ENCODE assay signal across 9 mouse cellular contexts in genomic region chr17:54191526-54192230, GRCm38 (mm10).
DNase-seq lines count a peak whose midpoint lies in the region; ATAC-seq lines count a peak whose summit lies in the region.
"Had no signal": no experiment of that assay in that cellular context is flagged by ENCODE, and none has a peak within 500 bp of the region (broad histone marks: within the 10 kb centered on the region; RNA-seq: fewer than 3 reads in every experiment).

No protein-coding gene starts in this region.

- no peak overlapping the region for H3K4me2 ChIP-seq in heart, embryonic 11.5 days
- H3K4me2 ChIP-seq in forebrain, embryonic 15.5 days (replicated peaks) = no peak overlapping the region

- no peaks in the 10 kb centered on the region for H3K4me1 ChIP-seq in heart, embryonic 11.5 days (ENCODE audit: control insufficient read depth, insufficient read depth, low read length)
- peaks cover 6% of the 10 kb centered on the region; the same call in 1 of the 2 replicates for H3K4me1 ChIP-seq in forebrain, embryonic 15.5 days

- no peak for DNase-seq in heart, postnatal 25 days (ENCODE audit: low spot score)
- DNase-seq in adipocyte (ENCODE audit: low spot score) = peak; percentile 40
- peak; percentile 5 to 9 for DNase-seq in layer of hippocampus, postnatal 36 days
- no peak for DNase-seq in Muller cell, postnatal 12 days (ENCODE audit: inconsistent ontology term)

- no peak overlapping the region for H3K4me3 ChIP-seq in heart, embryonic 11.5 days (ENCODE audit: low read depth, low read length)
- no peak overlapping the region for H3K4me3 ChIP-seq in forebrain, embryonic 15.5 days

- no peaks in the 10 kb centered on the region for H3K27me3 ChIP-seq in heart, embryonic 11.5 days (ENCODE audit: control insufficient read depth, insufficient read depth, low read length)
- H3K27me3 ChIP-seq in forebrain, embryonic 15.5 days = no peaks in the 10 kb centered on the region
- H3K27me3 ChIP-seq: Patski had no signal

- ATAC-seq in heart, embryonic 11.5 days (replicated peaks; ENCODE audit: insufficient number of reproducible peaks, low FRiP score, low TSS enrichment) = peak; percentile 73; the same call in 1 of the 2 replicates
- peak; percentile 96 for ATAC-seq in forebrain, embryonic 15.5 days (replicated peaks)
- ATAC-seq in frontal cortex, adult (ENCODE audit: low TSS enrichment) = no peak
- ATAC-seq in granulocyte monocyte progenitor cell, adult 5-6 weeks (replicated peaks; ENCODE audit: poor library complexity, severe bottlenecking) = no peak
- ATAC-seq: Patski had no signal

- no peak overlapping the region for H3K9ac ChIP-seq in heart, embryonic 11.5 days (ENCODE audit: low read depth, low read length)
- no peak overlapping the region for H3K9ac ChIP-seq in forebrain, embryonic 15.5 days (replicated peaks)

- H3K9me3 ChIP-seq in heart, embryonic 11.5 days (replicated peaks; ENCODE audit: control insufficient read depth, low read length) = no peaks in the 10 kb centered on the region
- no peaks in the 10 kb centered on the region for H3K9me3 ChIP-seq in forebrain, embryonic 15.5 days

- 57% methylated on average over 5 of the region's 5 CpGs for WGBS in heart, embryonic 11.5 days (ENCODE audit: insufficient replicate concordance)
- 37% methylated on average over 5 of the region's 5 CpGs for WGBS in forebrain, embryonic 15.5 days

- no peak overlapping the region for H3K27ac ChIP-seq in heart, embryonic 11.5 days (ENCODE audit: low read depth, low read length)
- H3K27ac ChIP-seq in forebrain, embryonic 15.5 days (replicated peaks) = no peak overlapping the region

- intact Hi-C loops in heart, postnatal 25 days (cut with DNase I) = no loop called here

- no peaks in the 10 kb centered on the region for H3K36me3 ChIP-seq in heart, embryonic 11.5 days (ENCODE audit: control insufficient read depth, insufficient read depth, low read length)
- H3K36me3 ChIP-seq in forebrain, embryonic 15.5 days = no peaks in the 10 kb centered on the region

Comparison
In these comparisons a context has a peak if more than half of its experiments do, and no peak if none do; other contexts are left out.
1. ATAC-seq: peak in heart, embryonic 11.5 days (single experiment) and forebrain, embryonic 15.5 days (single experiment); none in frontal cortex, adult (single experiment) and granulocyte monocyte progenitor cell, adult 5-6 weeks (single experiment).
2. DNase-seq: peak in adipocyte (single experiment) and layer of hippocampus, postnatal 36 days (2 of 2); none in heart, postnatal 25 days (single experiment) and Muller cell, postnatal 12 days (single experiment).